Mouse (Mus musculus): ENCODE measurements at regions not wholly inside any gene's neighbourhood (a gene's known extent, or its start where the extent isn't known, plus 50 kb on each side); places are given as distances from the start of the nearest gene placed in this dataset.

- DNase-seq (ENCODE audit: low spot score) (no peak), ATAC-seq (replicated peaks; ENCODE audit: low FRiP score) (no peak)
- Histone ChIP-seq H3K4me3 (ENCODE audit: low read depth, low read length) (no peak overlapping the region), H3K27me3 (ENCODE audit: control insufficient read depth, insufficient read depth, low read length) (no peaks in the 10 kb centered on the region), H3K9ac (ENCODE audit: low read length) (no peak overlapping the region), H3K9me3 (ENCODE audit: control insufficient read depth, low read length) (no peaks in the 10 kb centered on the region), H3K36me3 (ENCODE audit: control insufficient read depth, insufficient read depth, low read length) (no peaks in the 10 kb centered on the region), H3K27ac (ENCODE audit: low read depth, low read length) (peak overlapping the region; percentile 66; the same call in 1 of the 2 replicates), H3K4me1 (replicated peaks; ENCODE audit: control insufficient read depth, insufficient read depth, low read length) (peaks cover 11% of the 10 kb centered on the region; the same call in 1 of the 2 replicates), H3K4me2 (ENCODE audit: low read depth, low read length, severe bottlenecking) (no peak overlapping the region)
- WGBS: 94% methylated on average over 4 of the region's 4 CpGs
Observed at GRCm38 (mm10) chr3:35322899-35323298, 431.0 kb upstream of the Atp11b start.

GRCm38 (mm10) chr3:35323450-35324077 is 430.3 kb upstream of the Atp11b start:
- Histone ChIP-seq H3K27me3 (ENCODE audit: control insufficient read depth, insufficient read depth, low read length) (no peaks in the 10 kb centered on the region), H3K4me2 (ENCODE audit: low read depth, low read length, severe bottlenecking) (no peak overlapping the region), H3K4me1 (replicated peaks; ENCODE audit: control insufficient read depth, insufficient read depth, low read length) (peaks cover 11% of the 10 kb centered on the region; the same call in 1 of the 2 replicates), H3K36me3 (ENCODE audit: control insufficient read depth, insufficient read depth, low read length) (no peaks in the 10 kb centered on the region), H3K27ac (ENCODE audit: low read depth, low read length) (peak overlapping the region; percentile 66), H3K4me3 (ENCODE audit: low read depth, low read length) (no peak overlapping the region), H3K9ac (ENCODE audit: low read length) (no peak overlapping the region), H3K9me3 (ENCODE audit: control insufficient read depth, low read length) (no peaks in the 10 kb centered on the region)
- ATAC-seq (replicated peaks; ENCODE audit: low FRiP score) (peak; percentile 68), DNase-seq (ENCODE audit: low spot score) (peak; percentile 86)
- 64% methylated on average over 11 of the region's 11 CpGs for WGBS

- no peaks in the 10 kb centered on the region for H3K9me3 ChIP-seq (ENCODE audit: control insufficient read depth, low read length)
- H3K4me2 ChIP-seq (ENCODE audit: low read depth, low read length, severe bottlenecking): no peak overlapping the region
- 6% methylated on average over 11 of the region's 11 CpGs for WGBS
- H3K9ac ChIP-seq (ENCODE audit: low read length): no peak overlapping the region
- H3K27ac ChIP-seq (ENCODE audit: low read depth, low read length): peak overlapping the region; percentile 66
- H3K36me3 ChIP-seq (ENCODE audit: control insufficient read depth, insufficient read depth, low read length): no peaks in the 10 kb centered on the region
- H3K27me3 ChIP-seq (ENCODE audit: control insufficient read depth, insufficient read depth, low read length): no peaks in the 10 kb centered on the region
- peaks cover 11% of the 10 kb centered on the region; the same call in 1 of the 2 replicates for H3K4me1 ChIP-seq (replicated peaks; ENCODE audit: control insufficient read depth, insufficient read depth, low read length)
- ATAC-seq (replicated peaks; ENCODE audit: low FRiP score) (peak; percentile 89), DNase-seq (ENCODE audit: low spot score) (peak; percentile 81)
- no peak overlapping the region for H3K4me3 ChIP-seq (ENCODE audit: low read depth, low read length)
Observed at GRCm38 (mm10) chr3:35324186-35324585, 429.7 kb upstream of the Atp11b start.

- peak overlapping the region; percentile 80 for H3K27ac ChIP-seq (ENCODE audit: low read depth, low read length)
- H3K4me1 ChIP-seq (replicated peaks; ENCODE audit: control insufficient read depth, insufficient read depth, low read length): peaks cover 6% of the 10 kb centered on the region; the same call in 1 of the 2 replicates
- 2% methylated on average over 18 of the region's 18 CpGs for WGBS
- H3K27me3 ChIP-seq (ENCODE audit: control insufficient read depth, insufficient read depth, low read length): no peaks in the 10 kb centered on the region
- DNase-seq (ENCODE audit: low spot score) (peak; percentile 84), ATAC-seq (replicated peaks; ENCODE audit: low FRiP score) (peak; percentile 84)
- 0 out of 2 replicates have a peak overlapping the region, but pooled peaks have one; percentile 3 for H3K9ac ChIP-seq (ENCODE audit: low read length)
- H3K4me3 ChIP-seq (ENCODE audit: low read depth, low read length): no peak overlapping the region
- peak overlapping the region; percentile 29 for H3K4me2 ChIP-seq (ENCODE audit: low read depth, low read length, severe bottlenecking)
- H3K9me3 ChIP-seq (ENCODE audit: control insufficient read depth, low read length): no peaks in the 10 kb centered on the region
- no peaks in the 10 kb centered on the region for H3K36me3 ChIP-seq (ENCODE audit: control insufficient read depth, insufficient read depth, low read length)
Observed at GRCm38 (mm10) chr3:35332534-35333272, 421.2 kb upstream of the Atp11b start.

- no peak overlapping the region for H3K4me2 ChIP-seq (ENCODE audit: low read depth, low read length, severe bottlenecking)
- H3K9ac ChIP-seq (ENCODE audit: low read length): no peak overlapping the region
- H3K4me3 ChIP-seq (ENCODE audit: low read depth, low read length): no peak overlapping the region
- peaks cover 6% of the 10 kb centered on the region; the same call in 1 of the 2 replicates for H3K4me1 ChIP-seq (replicated peaks; ENCODE audit: control insufficient read depth, insufficient read depth, low read length)
- 44% methylated on average over 2 of the region's 2 CpGs for WGBS
- peak overlapping the region; percentile 8; the same call in 1 of the 2 replicates for H3K27ac ChIP-seq (ENCODE audit: low read depth, low read length)
- H3K9me3 ChIP-seq (ENCODE audit: control insufficient read depth, low read length): no peaks in the 10 kb centered on the region
- no peaks in the 10 kb centered on the region for H3K27me3 ChIP-seq (ENCODE audit: control insufficient read depth, insufficient read depth, low read length)
- no peaks in the 10 kb centered on the region for H3K36me3 ChIP-seq (ENCODE audit: control insufficient read depth, insufficient read depth, low read length)
- ATAC-seq (replicated peaks; ENCODE audit: low FRiP score) (no peak), DNase-seq (ENCODE audit: low spot score) (no peak)
Observed at GRCm38 (mm10) chr3:35334017-35334416, 419.9 kb upstream of the Atp11b start.

GRCm38 (mm10) chr3:35334546-35334945 is 419.4 kb upstream of the Atp11b start:
- no peak overlapping the region for H3K9ac ChIP-seq (ENCODE audit: low read length)
- DNase-seq (ENCODE audit: low spot score) (peak; percentile 71), ATAC-seq (replicated peaks; ENCODE audit: low FRiP score) (peak; percentile 60; the same call in 1 of the 2 replicates)
- H3K4me1 ChIP-seq (replicated peaks; ENCODE audit: control insufficient read depth, insufficient read depth, low read length): peaks cover 6% of the 10 kb centered on the region; the same call in 1 of the 2 replicates
- H3K9me3 ChIP-seq (ENCODE audit: control insufficient read depth, low read length): no peaks in the 10 kb centered on the region
- H3K4me2 ChIP-seq (ENCODE audit: low read depth, low read length, severe bottlenecking): no peak overlapping the region
- H3K4me3 ChIP-seq (ENCODE audit: low read depth, low read length): no peak overlapping the region
- H3K27me3 ChIP-seq (ENCODE audit: control insufficient read depth, insufficient read depth, low read length): no peaks in the 10 kb centered on the region
- WGBS: 10% methylated on average over 3 of the region's 3 CpGs
- no peaks in the 10 kb centered on the region for H3K36me3 ChIP-seq (ENCODE audit: control insufficient read depth, insufficient read depth, low read length)
- peak overlapping the region; percentile 8; the same call in 1 of the 2 replicates for H3K27ac ChIP-seq (ENCODE audit: low read depth, low read length)

GRCm38 (mm10) chr3:35335837-35336236 is 418.1 kb upstream of the Atp11b start:
- H3K27me3 ChIP-seq (ENCODE audit: control insufficient read depth, insufficient read depth, low read length): no peaks in the 10 kb centered on the region
- no peak overlapping the region for H3K9ac ChIP-seq (ENCODE audit: low read length)
- DNase-seq (ENCODE audit: low spot score): no peak
- no peaks in the 10 kb centered on the region for H3K9me3 ChIP-seq (ENCODE audit: control insufficient read depth, low read length)
- WGBS: 46% methylated on average over 5 of the region's 5 CpGs
- ATAC-seq (replicated peaks; ENCODE audit: low FRiP score): no peak
- no peak overlapping the region for H3K4me3 ChIP-seq (ENCODE audit: low read depth, low read length)
- H3K4me1 ChIP-seq (replicated peaks; ENCODE audit: control insufficient read depth, insufficient read depth, low read length): peaks cover 8% of the 10 kb centered on the region
- H3K36me3 ChIP-seq (ENCODE audit: control insufficient read depth, insufficient read depth, low read length): no peaks in the 10 kb centered on the region
- no peak overlapping the region for H3K4me2 ChIP-seq (ENCODE audit: low read depth, low read length, severe bottlenecking)
- no peak overlapping the region for H3K27ac ChIP-seq (ENCODE audit: low read depth, low read length)

GRCm38 (mm10) chr3:35340525-35340924 is 413.4 kb upstream of the Atp11b start:
- peak overlapping the region; percentile 95 for H3K27ac ChIP-seq (ENCODE audit: low read depth, low read length)
- peak; percentile 57 for ATAC-seq (replicated peaks; ENCODE audit: low FRiP score)
- peaks cover 22% of the 10 kb centered on the region for H3K4me1 ChIP-seq (replicated peaks; ENCODE audit: control insufficient read depth, insufficient read depth, low read length)
- H3K27me3 ChIP-seq (ENCODE audit: control insufficient read depth, insufficient read depth, low read length): no peaks in the 10 kb centered on the region
- WGBS: under 1% methylated on average over 10 of the region's 10 CpGs
- peak overlapping the region; percentile 26 for H3K4me3 ChIP-seq (ENCODE audit: low read depth, low read length)
- H3K9ac ChIP-seq (ENCODE audit: low read length): peak overlapping the region; percentile 63
- peak overlapping the region; percentile 54 for H3K4me2 ChIP-seq (ENCODE audit: low read depth, low read length, severe bottlenecking)
- DNase-seq (ENCODE audit: low spot score): no peak
- H3K9me3 ChIP-seq (ENCODE audit: control insufficient read depth, low read length): no peaks in the 10 kb centered on the region
- no peaks in the 10 kb centered on the region for H3K36me3 ChIP-seq (ENCODE audit: control insufficient read depth, insufficient read depth, low read length)

All from forebrain, embryonic 11.5 days (tissue).